Mouse (Mus musculus) ovary, postnatal 14 days (tissue): ENCODE results near the gene Pgap3.
"Not testable (repeated sequence)": the region's sequence is repeated elsewhere in the genome, so short reads cannot be mapped to it uniquely, and the experiment has no call there.

Experiments used
- DNase-seq: peaks from one replicate; pipeline ENCODE4 v3.0.0; 2022; ENCODE audit warnings: low spot score

Gene Pgap3

DNA sequence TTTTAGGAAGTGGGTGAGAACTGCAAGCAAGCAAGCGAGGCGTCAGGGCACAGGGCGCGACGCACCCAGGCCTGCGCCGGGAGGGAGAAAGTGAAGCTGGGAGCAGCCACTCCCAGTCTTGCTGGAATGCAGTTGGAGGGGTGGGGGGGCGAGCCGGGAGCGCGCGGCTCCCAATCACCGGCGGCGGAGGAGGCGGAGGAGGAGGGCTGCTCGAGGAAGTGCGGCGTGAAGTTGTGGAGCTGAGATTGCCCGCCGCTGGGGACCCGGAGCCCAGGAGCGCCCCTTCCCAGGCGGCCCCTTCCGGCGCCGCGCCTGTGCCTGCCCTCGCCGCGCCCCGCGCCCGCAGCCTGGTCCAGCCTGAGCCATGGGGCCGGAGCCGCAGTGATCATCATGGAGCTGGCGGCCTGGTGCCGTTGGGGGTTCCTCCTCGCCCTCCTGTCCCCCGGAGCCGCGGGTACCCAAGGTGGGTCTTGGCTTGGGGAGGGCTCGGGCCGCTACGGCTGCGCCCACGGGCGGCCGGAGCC, 12.0 kb upstream of the Pgap3 start, which contains the start of gene Erbb2:
Gene Erbb2 (plus strand): TSS at position 198 of the 524 bp plus-strand sequence.
- peak; percentile 63 for DNase-seq

DNA sequence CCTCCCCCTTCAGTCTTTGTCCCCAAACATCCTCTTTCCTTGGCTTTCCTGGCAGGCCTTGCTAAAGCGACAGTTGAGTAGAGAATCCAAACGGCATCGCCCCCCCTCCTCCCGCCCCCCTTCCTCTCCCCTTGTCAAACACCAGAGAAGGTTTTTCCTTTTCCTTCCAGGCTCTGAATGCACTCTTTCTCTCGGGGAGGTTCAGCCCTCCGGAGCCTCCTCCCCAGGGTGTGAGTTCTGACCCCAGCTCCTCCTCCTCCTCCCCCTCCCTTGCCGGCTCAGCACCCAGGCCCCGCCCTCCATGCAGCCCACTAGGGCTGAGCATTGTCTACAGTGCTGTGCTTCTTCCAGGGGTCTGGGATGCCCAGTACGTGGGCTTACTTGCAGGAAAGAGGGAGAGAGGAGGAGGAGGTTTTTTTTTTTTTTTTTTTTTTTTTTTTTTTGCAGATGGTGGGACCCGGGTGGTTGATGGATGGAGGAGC, 9.1 kb upstream of the Pgap3 start:
- no peak for DNase-seq

DNA sequence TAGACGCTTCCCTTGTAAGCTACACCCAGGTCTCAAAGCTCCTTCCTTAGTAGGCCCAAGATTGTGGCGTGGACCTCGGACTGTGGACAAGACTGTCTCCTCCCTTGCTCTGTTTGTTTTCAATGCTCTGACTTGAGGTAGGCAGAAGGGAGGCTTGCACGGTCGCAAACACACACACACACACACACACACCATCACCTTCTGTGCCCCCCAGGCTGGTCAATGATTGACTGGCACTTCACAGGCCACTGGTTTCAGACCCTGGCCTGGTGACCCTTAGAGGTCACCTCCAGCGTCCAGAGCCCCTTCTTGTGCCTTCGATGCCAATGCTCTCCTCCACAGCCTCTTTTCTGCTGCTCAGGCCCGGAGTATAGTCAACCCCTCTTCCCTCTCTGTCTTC, 8.6 kb upstream of the Pgap3 start:
- no peak for DNase-seq

DNA sequence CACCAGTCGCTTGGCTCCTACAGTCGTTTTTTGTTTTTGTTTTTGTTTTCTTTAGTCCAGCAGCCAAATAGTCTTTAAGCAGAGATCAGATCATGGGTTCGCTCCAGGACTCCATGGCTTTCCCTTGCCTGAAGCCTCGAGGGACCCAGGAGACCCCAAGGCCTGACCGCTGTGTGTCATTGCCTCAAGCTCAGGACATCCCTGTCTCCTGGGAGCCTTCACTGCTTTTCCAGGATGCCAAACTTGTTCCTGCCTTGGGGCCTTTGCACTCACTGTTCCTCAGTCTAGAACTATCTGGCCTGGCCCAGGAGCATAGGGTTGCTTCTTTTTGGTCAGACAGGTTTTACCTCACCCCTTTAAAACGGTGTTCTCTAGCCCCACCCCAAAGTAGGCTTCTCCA, 6.3 kb upstream of the Pgap3 start:
- no peak for DNase-seq

DNA sequence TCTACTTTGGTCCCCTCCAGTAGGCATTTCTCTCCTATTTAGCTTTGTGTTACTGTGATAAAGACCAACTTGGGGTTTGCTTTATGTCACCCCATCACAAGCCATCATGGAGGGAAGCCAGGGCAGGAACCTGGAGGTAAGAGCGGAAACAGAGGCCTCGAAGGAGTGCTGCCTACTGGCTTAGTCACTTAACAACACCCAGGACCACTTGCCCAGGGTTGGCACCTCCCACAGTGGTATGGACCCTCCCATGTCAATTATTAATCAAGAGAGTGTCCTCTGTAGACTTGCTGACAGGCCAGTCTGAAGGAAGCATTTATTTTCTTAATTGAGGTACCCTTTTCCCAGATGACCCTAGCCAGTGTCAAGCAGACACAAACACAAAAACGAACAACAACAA, 526 bp upstream of the Pgap3 start:
- DNase-seq, result no peak

DNA sequence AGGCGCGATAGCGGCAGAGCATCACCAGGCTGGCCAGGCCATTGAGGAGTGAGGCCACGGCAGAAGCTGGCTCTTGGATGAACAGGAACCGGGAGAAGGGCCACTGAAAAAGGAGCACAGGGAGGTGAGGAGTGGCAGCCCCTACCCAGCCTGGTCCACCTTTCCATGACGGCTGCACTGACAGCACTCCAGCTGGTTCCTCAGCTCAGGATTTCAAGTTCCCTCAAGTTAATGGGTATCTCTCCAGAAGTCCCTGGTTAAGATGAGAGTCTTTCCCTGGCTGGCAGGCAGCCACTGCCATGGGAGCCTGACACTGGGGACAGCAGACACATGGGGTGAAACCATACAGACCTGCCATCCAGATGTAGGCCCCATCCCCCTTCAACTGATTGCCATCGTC, 2.3 kb downstream of the Pgap3 start:
- no peak for DNase-seq

DNA sequence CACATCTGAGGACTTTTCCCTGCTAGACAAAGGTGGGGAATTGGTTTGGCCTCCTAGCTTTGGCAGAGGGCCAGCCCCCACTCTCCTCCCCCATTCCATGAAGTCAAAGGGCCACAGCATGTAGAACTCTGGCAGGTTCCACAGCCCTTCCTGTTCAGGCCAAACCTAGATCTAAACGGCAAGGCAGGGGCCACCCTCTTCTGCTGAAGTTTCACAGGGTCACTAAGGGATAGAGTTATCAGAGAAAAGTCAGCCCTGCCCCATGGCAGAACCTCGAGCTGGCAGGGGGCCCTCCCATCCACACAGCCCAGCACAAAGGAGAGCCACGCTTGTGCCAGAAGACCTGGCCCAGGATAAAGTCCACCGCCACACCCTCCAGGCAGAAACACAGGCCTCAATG, 5.2 kb downstream of the Pgap3 start:
- no peak for DNase-seq

DNA sequence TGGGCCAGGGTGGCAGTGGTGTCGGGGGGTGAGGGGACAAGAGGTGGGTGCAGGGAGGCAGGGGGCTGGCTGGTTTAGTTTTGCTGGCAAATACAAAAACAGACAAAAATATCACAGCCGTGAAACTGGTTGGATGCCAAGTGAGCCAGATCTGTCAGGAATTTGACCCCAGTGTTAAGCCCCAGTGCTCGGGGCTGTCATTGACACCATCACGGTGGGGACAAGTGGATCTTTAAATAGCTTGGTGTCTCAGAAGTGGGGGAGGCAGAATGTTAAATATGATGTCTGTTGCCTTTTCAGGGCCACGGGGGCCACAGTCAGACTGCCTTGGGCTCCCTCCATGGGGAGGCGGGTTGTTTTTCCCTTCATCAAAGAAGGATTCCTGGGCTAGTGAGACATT, 6.0 kb downstream of the Pgap3 start:
- no peak for DNase-seq

DNA sequence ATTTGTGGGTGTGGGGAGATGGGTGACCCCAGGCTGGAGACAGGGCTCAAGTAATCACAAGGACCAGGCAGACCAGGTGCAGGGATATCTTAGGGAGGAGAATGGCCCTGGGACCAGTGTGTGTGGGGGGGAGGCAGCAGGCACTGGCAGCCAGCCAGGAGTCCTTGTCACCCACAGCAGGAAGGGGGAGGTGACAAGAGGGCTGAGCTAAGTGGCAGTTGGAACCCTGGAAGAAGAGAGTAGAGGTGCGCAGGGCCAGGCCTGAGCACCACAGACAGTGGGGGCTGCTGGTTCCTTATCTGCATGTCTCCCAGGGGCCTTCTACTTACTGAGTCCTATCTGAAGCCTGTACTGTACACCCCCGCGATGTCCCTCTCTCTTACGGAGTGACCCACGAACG, 7.0 kb downstream of the Pgap3 start:
- no peak for DNase-seq

DNA sequence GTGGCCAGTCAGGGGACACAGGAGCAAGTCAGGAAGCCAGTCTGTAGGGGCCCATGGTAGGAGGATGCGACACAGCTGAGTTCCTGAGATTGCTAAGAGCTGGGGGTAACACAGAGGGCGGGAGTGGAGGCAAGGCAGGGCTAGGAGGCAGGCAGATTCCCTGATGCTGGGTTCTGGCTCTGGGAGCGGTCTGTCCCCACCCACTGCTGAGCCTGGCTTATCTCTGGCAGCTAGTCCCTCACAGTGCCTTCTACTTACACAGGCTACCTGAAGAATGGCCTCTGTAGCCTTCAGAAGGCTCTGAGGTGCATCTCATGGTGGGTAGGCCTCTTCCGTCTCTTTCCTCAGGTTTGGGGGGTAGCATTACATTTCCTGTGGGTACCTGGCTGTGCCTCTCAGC, 7.6 kb downstream of the Pgap3 start:
- no peak for DNase-seq

DNA sequence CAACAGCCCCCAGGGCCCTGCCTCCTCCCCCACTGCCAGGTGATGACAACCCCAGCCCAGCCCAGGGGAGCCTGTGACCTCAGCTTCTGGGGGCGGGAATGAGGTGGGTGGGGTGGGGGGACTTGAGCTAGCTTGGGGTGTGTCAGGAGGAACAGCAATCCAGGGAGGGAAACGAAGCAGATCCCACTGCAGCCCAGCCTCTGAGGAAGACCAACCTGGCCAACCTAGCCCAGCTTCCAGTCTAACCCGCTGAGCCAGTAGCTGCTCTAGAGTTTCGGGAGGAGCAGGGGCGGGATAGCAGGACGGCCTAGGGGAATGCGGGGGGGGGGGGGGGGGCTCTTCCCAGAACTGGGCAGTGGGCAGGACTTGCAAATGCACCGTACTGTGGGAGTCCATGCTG, 8.3 kb downstream of the Pgap3 start:
- no peak for DNase-seq

DNA sequence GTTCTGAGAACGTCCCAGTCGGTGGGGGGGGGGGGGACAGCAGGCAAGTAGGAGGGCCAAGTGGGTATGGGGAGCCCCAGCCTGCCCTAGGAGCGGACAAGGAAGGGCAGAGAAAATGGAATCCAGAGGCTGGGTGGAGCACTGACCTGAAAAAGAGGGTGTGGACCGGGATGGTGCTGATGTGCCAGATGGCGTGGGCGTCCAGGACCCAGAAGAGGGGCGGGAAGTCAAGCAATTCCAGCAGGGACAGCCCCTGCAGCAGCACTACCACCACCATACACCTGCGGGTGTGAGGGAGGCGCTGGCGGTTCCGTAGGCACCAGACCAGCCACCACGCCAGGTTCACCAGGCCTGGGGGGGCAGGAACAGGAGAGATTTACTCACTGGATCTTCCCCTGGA, 10.1 kb downstream of the Pgap3 start:
- DNase-seq, result no peak

DNA sequence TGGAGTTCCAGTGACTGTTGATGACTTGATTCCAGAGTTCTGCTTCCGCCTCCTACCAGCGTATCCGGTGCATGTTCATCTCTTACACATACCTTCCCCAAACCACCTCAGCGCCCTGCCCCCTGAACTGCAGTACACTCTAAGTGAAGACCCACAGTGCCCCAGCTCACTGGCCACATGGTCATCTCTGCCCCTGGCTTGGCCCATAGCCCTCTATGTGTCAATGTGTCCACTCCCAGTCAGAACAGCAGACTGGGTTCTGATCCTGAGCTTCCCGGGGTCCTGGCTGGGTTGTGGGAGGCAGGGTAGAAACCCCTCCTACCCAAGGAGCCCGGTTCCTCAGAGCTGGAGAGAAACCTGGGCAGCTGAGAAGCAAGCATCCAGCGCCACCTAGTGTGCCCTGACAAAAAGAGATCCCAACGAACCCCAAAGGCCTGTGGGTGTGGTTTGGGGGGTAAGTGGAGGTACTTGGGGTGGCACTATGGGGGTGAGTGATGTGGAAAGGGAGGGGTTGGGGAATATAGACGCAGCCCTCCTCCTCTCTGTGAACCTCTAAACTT, 11.0 kb downstream of the Pgap3 start:
- DNase-seq, result peak; percentile 36

DNA sequence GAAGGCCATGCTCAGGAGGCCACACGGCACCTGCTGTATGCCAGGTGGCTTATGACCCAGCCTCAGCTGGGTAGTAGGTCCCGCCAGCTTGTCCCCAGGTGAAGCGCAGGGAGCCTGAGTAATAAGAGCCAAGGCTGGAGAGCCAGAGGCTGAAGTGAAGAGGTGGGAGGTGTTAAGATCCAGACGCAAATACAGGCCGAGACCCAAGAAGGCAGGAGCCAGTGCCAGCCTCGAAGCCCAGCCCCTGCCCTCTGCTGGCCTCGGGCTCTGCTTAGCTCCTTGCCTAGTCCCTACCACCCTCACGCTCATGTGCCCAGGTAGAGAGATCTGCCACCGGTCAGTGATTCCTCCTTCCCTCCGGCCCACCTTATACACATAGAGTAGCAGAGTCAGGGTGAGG, 12.0 kb downstream of the Pgap3 start:
- DNase-seq, result no peak

DNA sequence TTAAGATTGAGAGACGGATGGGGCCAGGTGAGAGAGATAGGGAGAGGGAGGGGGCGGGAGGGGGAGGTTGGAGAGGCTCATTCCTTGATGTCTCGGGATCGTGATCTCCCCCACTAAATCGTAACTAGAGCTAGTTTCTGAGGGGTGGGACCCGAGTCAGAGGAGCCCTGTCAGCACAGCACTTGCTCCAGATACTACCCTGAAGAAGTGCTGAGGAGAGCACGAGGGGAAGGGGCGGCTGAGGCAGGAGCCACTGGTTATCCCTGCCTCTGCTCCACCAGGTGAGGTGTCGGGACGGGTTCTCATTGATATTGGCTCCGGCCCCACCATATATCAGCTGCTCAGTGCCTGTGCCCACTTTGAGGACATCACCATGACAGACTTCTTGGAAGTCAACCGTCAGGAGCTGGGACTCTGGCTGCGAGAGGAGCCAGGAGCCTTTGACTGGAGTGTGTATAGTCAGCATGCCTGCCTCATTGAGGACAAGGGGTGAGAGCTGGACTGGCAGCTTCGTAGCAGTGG, 13.2 kb downstream of the Pgap3 start:
- no peak for DNase-seq

DNA sequence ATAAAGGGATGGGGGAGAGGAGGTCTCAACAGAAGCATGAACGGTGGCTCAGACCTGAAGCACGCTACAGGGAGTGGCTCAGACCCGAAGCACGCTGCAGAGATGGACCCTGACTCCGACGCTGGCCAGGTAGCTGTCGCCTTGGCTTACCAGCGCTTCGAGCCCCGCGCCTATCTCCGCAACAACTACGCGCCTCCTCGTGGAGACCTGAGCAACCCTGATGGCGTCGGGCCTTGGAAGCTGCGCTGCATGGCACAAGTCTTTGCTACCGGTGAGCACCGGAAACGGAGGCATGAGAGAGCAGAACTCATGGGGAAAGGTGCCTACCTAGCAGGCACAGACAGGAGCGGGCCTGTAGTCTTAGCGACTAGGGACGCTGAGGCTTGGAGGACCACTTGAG, 13.7 kb downstream of the Pgap3 start:
- DNase-seq, result no peak

DNA sequence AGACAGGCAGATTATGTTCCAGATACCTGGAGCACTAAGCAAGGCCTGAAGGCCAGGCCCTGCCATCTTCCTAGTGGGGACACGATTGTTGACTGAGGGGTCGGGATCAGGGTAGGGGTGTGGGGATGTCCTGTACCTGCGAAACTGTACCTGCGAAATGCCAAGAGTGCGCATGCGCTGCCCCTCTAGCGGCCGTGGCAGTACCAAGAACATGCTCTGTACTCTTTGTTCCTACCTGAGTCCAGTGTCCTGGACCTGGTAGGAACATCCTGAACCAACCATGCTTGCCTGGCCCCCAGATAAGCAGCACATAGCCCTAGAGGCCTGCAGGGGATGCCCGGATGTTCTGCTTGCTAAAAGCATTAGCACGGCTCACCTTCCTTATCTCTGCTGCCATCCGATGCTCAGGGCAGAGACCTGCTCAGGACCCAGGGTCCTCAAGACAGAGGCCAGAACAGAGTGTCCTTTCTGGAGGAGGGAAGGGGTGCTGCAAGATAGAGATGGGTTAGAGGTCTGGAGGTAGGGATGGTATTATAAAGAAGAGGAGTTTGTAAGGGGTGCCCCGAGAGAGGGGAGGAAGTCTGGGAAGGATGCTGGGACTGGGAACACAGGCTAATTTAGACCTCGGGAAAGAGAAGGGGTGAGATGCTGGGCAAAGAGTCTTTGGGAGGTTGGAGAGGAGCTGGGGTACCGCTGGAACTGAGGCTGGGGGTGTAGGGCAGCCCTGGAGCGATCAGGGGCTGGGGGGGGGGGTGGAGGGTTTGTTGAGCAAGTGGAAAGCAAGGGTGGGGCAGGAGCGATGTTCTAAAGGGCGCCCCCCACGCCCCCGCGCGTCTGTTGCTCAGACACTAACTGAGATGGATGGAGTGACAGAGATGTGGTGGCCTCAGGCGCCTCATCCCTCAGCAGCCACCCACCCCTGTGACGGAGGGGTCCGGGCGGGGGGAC, 14.4 kb downstream of the Pgap3 start, which contains the start of gene Pnmt:
Gene Pnmt (plus strand): TSS at position 813 of the 948 bp plus-strand sequence.
- no peak for DNase-seq

DNA sequence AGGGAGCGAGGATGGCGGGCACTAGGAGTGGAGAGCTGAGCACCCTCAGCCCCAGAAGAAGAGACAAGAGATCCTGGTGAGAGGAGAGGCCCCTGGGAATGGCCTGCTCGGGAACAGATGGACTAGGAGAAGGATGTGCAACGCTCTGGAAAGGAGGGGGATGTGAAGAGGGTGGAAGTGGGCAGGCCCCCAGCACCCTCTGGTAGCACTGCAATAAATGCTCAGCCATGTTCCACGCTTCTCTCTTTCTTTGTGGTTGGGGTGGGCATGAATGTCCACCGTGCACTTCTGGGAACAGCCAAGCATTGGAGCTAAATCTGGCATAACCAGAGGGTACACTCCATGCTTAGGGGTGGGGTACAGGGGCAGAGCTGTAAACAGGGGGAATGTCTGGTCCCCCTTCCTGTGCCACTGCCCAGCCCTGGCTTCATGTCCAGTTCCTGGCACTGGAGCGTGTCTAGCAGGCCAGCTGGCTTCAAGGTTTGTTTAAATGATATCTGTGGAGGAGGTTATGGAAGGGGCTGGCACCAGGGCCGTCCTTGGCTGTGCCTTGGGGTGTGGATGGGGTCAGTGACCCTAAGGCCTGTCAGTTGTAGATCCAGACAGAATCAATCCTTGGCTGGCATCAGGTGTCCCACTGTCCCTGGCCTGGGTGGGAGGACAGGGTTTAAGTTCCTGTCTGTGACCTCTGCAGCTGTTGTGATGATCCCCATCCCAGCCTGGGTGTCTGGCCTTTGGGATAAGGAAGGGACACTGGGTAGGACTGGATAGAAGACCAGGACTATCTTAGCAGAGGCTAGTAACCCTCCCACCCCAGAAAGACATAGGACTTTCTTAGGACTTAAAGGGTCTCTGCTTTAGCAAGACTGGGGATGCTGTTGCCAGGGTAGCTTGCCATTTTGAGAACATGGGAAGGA, 15.3 kb downstream of the Pgap3 start:
- DNase-seq, result no peak

DNA sequence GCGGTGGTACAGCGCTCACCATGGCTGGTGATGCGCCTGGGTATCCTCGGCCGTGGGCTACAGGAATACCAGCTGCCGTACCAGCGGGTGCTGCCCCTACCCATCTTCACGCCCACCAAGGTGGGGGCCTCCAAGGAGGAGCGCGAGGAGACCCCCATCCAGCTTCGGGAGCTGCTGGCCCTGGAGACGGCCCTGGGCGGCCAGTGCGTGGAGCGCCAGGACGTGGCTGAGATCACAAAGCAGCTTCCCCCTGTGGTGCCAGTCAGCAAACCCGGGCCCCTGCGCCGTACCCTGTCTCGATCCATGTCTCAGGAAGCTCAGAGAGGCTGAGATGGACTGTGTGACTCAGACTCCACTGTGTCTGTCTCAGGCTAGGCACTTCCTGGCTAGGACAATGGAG, 16.1 kb downstream of the Pgap3 start:
- DNase-seq, result no peak

DNA sequence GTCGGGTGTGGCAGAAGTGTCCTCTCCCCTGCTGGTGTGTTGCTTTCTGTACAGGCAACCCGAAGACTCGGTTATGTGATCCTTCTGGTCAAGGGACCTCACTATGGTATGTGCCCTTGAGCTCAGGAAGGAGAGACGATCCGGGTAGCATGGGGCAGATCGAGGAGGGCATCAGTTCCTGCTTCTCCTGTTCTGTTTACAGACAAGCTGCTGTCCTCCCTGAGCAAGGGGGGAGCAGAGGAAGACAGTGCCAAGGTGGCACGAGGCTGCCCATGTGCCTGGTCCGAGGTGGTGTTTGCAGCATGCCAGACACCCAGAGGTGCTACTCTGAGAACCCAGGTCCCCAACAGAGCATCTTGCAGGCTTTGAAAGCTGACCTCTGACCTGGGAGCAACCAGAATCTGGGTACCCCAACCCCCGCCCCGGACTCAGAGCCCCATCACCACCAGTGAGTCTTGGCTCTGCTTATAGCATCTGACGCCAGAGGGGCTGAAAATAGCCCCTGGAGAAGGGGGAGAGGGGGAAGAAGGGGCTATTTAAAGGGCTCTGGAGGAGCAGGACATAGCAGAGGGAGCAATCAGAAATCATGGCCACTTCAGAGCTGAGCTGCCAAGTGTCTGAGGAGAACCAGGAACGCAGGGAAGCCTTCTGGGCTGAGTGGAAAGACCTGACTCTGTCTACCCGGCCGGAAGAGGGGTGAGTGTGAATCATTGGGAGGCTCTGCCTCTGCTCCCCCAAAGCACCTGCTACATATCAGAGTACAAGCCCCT, 16.8 kb downstream of the Pgap3 start, which contains the start of gene Tcap:
Gene Tcap (plus strand): TSS at position 551 of the 770 bp plus-strand sequence.
- DNase-seq, result no peak

DNA sequence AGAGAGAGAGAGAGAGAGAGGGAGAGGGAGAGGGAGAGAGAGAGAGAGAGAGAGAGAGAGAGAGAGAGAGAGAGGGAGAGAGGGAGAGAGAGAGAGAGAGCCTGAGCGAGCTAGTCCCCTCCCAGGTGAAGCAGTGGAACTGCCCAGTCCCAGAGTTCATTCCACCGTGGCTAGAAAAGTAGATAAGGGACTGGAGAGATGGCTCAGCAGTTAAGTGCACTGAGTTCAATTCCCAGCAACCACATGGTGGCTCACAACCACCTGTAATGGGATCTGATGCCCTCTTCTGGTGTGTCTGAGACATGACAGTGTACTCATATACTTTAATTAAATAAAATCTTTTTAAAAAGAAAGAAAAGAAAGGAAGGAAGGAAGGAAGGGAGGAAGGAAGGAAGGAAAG, 17.9 kb downstream of the Pgap3 start:
- DNase-seq, result not testable (repeated sequence)
